Mouse (Mus musculus): ENCODE data around the gene Cfhr2. TPM values are rescaled to one million over a fixed set of nuclear protein-coding genes. Genes with fewer than 3 reads are reported as not detected.
"Not testable (repeated sequence)": the region's sequence is repeated elsewhere in the genome, so short reads cannot be mapped to it uniquely, and the experiment has no call there.

Cfhr2 gene
- total RNA-seq (2021), result under 1 TPM in 1 of 2 experiments, not detected in 1; 0.19 TPM
- long read RNA-seq, experiment 1, result 0 reads
- long read RNA-seq, experiment 2, result 0 reads

GRCm38 (mm10) chr1:139858548-139858947, at the start of gene Cfhr2:
Cfhr2 (minus strand) TSS chr1:139858702.
- DNase-seq, result no peak

- no peak for DNase-seq
Measured at GRCm38 (mm10) chr1:139863751-139864150, 5.2 kb upstream of the Cfhr2 start.

GRCm38 (mm10) chr1:139860176-139860575, 1.7 kb upstream of the Cfhr2 start:
- no peak for DNase-seq

GRCm38 (mm10) chr1:139839699-139840098, 18.8 kb downstream of the Cfhr2 start:
- DNase-seq, result no peak

GRCm38 (mm10) chr1:139839290-139839689, 19.2 kb downstream of the Cfhr2 start:
- no peak for DNase-seq

- no peak for DNase-seq
Measured at GRCm38 (mm10) chr1:139808594-139808993, 49.9 kb downstream of the Cfhr2 start.

GRCm38 (mm10) chr1:139781143-139781542, 77.4 kb downstream of the Cfhr2 start, which contains the start of gene Gm4788:
Gm4788 (minus strand) TSS chr1:139781243.
- no peak for DNase-seq

- DNase-seq, result not testable (repeated sequence)
Measured at GRCm38 (mm10) chr1:139769913-139770312, 88.6 kb downstream of the Cfhr2 start.

Other genes starting within 250 kb of the Cfhr2 start
- not detected for gene Gm4788, start 77.5 kb downstream of the Cfhr2 start, total RNA-seq (2021)

Measured in gastrocnemius, postnatal 25 days (tissue).